In the genomic region with DNA sequence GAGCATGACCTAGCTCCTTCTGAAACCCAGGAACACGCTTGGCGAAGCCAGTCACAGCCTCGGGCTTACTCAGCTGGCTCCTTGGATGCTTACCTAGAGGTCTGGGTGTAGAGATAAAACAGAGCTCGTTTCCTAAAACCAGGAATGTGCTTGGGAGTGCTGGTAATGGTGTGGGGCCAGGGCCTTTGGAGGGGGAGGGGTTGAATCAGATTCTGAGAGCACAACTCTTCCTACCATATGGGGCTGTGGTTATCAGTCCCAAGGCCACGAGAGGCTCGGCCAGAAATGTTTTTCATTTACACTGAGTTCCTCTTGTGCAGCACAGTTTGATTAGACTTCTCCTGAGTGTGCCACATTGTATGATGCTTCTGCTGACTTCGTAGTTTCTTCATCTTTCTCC, we compare ENCODE assay signal across 8 mouse cellular contexts.
DNase-seq lines count a peak whose midpoint lies in the region; ATAC-seq and TF ChIP-seq lines count a peak whose summit lies in the region.

No protein-coding gene starts in this region.

- no peaks in the 10 kb centered on the region for H3K36me3 ChIP-seq in lung, embryonic 15.5 days
- no peaks in the 10 kb centered on the region for H3K36me3 ChIP-seq in embryonic facial prominence, embryonic 11.5 days (replicated peaks; ENCODE audit: control insufficient read depth, insufficient read depth, low read depth, low read length)
- H3K36me3 ChIP-seq in intestine, embryonic 15.5 days = no peaks in the 10 kb centered on the region
- H3K36me3 ChIP-seq in myocyte (ENCODE audit: control insufficient read depth, insufficient read depth) = no peaks in the 10 kb centered on the region

- no peak for ATAC-seq in lung, embryonic 15.5 days (ENCODE audit: borderline replicate concordance, extremely low read depth, low FRiP score, low TSS enrichment)
- no peak for ATAC-seq in embryonic facial prominence, embryonic 11.5 days (replicated peaks; ENCODE audit: insufficient number of reproducible peaks, low FRiP score, low TSS enrichment, low read depth)
- ATAC-seq in intestine, embryonic 15.5 days = no peak
- ATAC-seq in erythroid progenitor cell, adult 5-6 weeks (replicated peaks; ENCODE audit: low FRiP score, poor library complexity, severe bottlenecking) = no peak

- H3K27ac ChIP-seq in lung, embryonic 15.5 days = no peak overlapping the region
- H3K27ac ChIP-seq in embryonic facial prominence, embryonic 11.5 days (replicated peaks; ENCODE audit: low read depth, low read length) = no peak overlapping the region
- no peak overlapping the region for H3K27ac ChIP-seq in intestine, embryonic 15.5 days

- H3K4me2 ChIP-seq in lung, embryonic 15.5 days = peak overlapping the region; percentile 70
- H3K4me2 ChIP-seq in embryonic facial prominence, embryonic 11.5 days (ENCODE audit: low read depth, low read length) = peak overlapping the region; percentile 56
- peak overlapping the region; percentile 72 for H3K4me2 ChIP-seq in intestine, embryonic 15.5 days (replicated peaks)
- H3K4me2 ChIP-seq in myocyte (ENCODE audit: low read depth) = peak overlapping the region; percentile 72

- no peaks in the 10 kb centered on the region for H3K27me3 ChIP-seq in lung, embryonic 15.5 days
- no peaks in the 10 kb centered on the region for H3K27me3 ChIP-seq in embryonic facial prominence, embryonic 11.5 days (ENCODE audit: control insufficient read depth, insufficient read depth, low read length)
- H3K27me3 ChIP-seq in intestine, embryonic 15.5 days (replicated peaks) = no peaks in the 10 kb centered on the region
- no peaks in the 10 kb centered on the region for H3K27me3 ChIP-seq in myocyte (ENCODE audit: control insufficient read depth, insufficient read depth, insufficient read length)

- peak overlapping the region; percentile 73 for H3K4me3 ChIP-seq in lung, embryonic 15.5 days
- peak overlapping the region; percentile 56; the same call in 1 of the 2 replicates for H3K4me3 ChIP-seq in embryonic facial prominence, embryonic 11.5 days (ENCODE audit: low read depth, low read length)
- 0 out of 2 replicates have a peak overlapping the region, but pooled peaks have one; percentile 70 for H3K4me3 ChIP-seq in intestine, embryonic 15.5 days (replicated peaks)
- peak overlapping the region; percentile 88 for H3K4me3 ChIP-seq in myocyte

- H3K9ac ChIP-seq in lung, embryonic 15.5 days = no peak overlapping the region
- no peak overlapping the region for H3K9ac ChIP-seq in embryonic facial prominence, embryonic 11.5 days (replicated peaks; ENCODE audit: low read length)
- H3K9ac ChIP-seq in intestine, embryonic 15.5 days = no peak overlapping the region

- DNase-seq in adrenal gland, adult (ENCODE audit: inconsistent age in 2 of 2, low spot score in 1 of 2) = peak; percentile 22 to 40
- no peak for DNase-seq in adrenal gland, adult 2 months
- DNase-seq in lung, adult 18-20 months = no peak
- DNase-seq in embryonic facial prominence, embryonic 11.5 days (ENCODE audit: low spot score) = no peak

- no peaks in the 10 kb centered on the region for H3K79me2 ChIP-seq in myocyte (ENCODE audit: control insufficient read depth, insufficient read depth)

- H3K9me3 ChIP-seq in lung, embryonic 15.5 days = no peaks in the 10 kb centered on the region; the same call in 1 of the 2 replicates
- H3K9me3 ChIP-seq in embryonic facial prominence, embryonic 11.5 days (replicated peaks; ENCODE audit: control insufficient read depth, low read length) = no peaks in the 10 kb centered on the region; the same call in 1 of the 2 replicates
- no peaks in the 10 kb centered on the region for H3K9me3 ChIP-seq in intestine, embryonic 15.5 days

- WGBS in lung, embryonic 15.5 days = 86% methylated on average over 7 of the region's 7 CpGs
- 90% methylated on average over 7 of the region's 7 CpGs for WGBS in embryonic facial prominence, embryonic 11.5 days
- 80% methylated on average over 7 of the region's 7 CpGs for WGBS in intestine, embryonic 15.5 days

- TF ChIP-seq POLR2A in myocyte (IDR thresholded peaks at IDR 0.05; ENCODE audit: insufficient read length, low read depth) = no peak

- no peak overlapping the region for H3ac ChIP-seq in myocyte (ENCODE audit: control insufficient read depth, insufficient read length)

- H3K4me1 ChIP-seq in lung, embryonic 15.5 days = peaks cover 5% of the 10 kb centered on the region; the same call in 1 of the 2 replicates
- no peaks in the 10 kb centered on the region for H3K4me1 ChIP-seq in embryonic facial prominence, embryonic 11.5 days (ENCODE audit: control insufficient read depth, insufficient read depth, low read length)
- H3K4me1 ChIP-seq in intestine, embryonic 15.5 days (replicated peaks) = no peaks in the 10 kb centered on the region

TF ChIP-seq in myocyte, 11 proteins besides CTCF, POLR2A, EP300 and RAD21:
- TF ChIP-seq MAX (IDR thresholded peaks at IDR 0.05; ENCODE audit: low read depth) (no peak), E2F4 (IDR thresholded peaks at IDR 0.05; ENCODE audit: insufficient read depth) (no peak), SRF (IDR thresholded peaks at IDR 0.05; ENCODE audit: control insufficient read depth, insufficient read length, low read depth) (no peak), MYOG (IDR thresholded peaks at IDR 0.05; ENCODE audit: control insufficient read depth in 1 of 3, insufficient read depth in 1 of 3, insufficient read length in 2 of 3, low read depth in 2 of 3) (no peak), TCF12 (IDR thresholded peaks at IDR 0.05; ENCODE audit: insufficient read depth, poor library complexity, severe bottlenecking) (no peak), CEBPB (IDR thresholded peaks at IDR 0.05; ENCODE audit: insufficient read depth, poor library complexity, severe bottlenecking) (no peak)

Comparison
In these comparisons a context has a peak if more than half of its experiments do, and no peak if none do; other contexts are left out.
1. DNase-seq: peak in adrenal gland, adult (2 of 2); none in adrenal gland, adult 2 months (single experiment), lung, adult 18-20 months (0 of 2) and embryonic facial prominence, embryonic 11.5 days (single experiment).
2. Peak in every context shown above with its lines, with median percentiles within 50 percentile points of each other: H3K4me2 ChIP-seq and H3K4me3 ChIP-seq.